Mouse (Mus musculus) stomach, embryonic 16.5 days (tissue): ENCODE measurements around the gene Samsn1. TPM values are rescaled to one million over a fixed set of nuclear protein-coding genes. Genes with fewer than 3 reads are reported as not detected.

ENCODE experiments used
- ATAC-seq: fragments of 200-750 bp; cut with Nextera tagmentation; 2 replicates; pipeline ENCODE4 v1.8.0; 2017; ENCODE audit warnings: moderate number of reproducible peaks, moderate TSS enrichment; ENCODE audit not compliant: insufficient read depth, low FRiP score
- H3K27ac ChIP-seq: fragments of 300-500 bp; sonication (generic); 2 replicates; pipeline ENCODE4 v1.5.1; 2014; ENCODE audit warnings: low read length
- H3K27me3 ChIP-seq: fragments of 300-500 bp; sonication (generic); 2 replicates; pipeline ENCODE4 v1.6.1; 2014; ENCODE audit warnings: low read length, control low read depth, mixed read lengths; ENCODE audit not compliant: control insufficient read depth, insufficient read depth
- H3K36me3 ChIP-seq: fragments of 300-500 bp; sonication (generic); 2 replicates; pipeline ENCODE4 v1.6.1; 2014; ENCODE audit warnings: low read length; ENCODE audit not compliant: control insufficient read depth, insufficient read depth
- H3K4me1 ChIP-seq: fragments of 300-500 bp; sonication (generic); 2 replicates; pipeline ENCODE4 v1.6.1; 2014; ENCODE audit warnings: low read length, control low read depth, mixed read lengths; ENCODE audit not compliant: control insufficient read depth, insufficient read depth
- H3K4me2 ChIP-seq: fragments of 300-500 bp; sonication (generic); 2 replicates; pipeline ENCODE4 v1.6.1; 2014; ENCODE audit warnings: low read depth, low read length, mixed read lengths
- H3K4me3 ChIP-seq: fragments of 300-500 bp; sonication (generic); replicated peaks from 2 replicates; pipeline ENCODE4 v1.5.1; 2014; ENCODE audit warnings: mild to moderate bottlenecking, low read length
- H3K9ac ChIP-seq: fragments of 300-500 bp; sonication (generic); 2 replicates; pipeline ENCODE4 v1.6.1; 2014; ENCODE audit warnings: low read length
- H3K9me3 ChIP-seq: fragments of 300-500 bp; sonication (generic); replicated peaks from 2 replicates; pipeline ENCODE4 v1.6.1; 2016; ENCODE audit warnings: low read length, control low read depth; ENCODE audit not compliant: control insufficient read depth
- WGBS: fragments of 180-500 bp; shearing (Covaris S2); extraction: QIAGEN DNeasy Blood & Tissue Kit; methylation state at CpG from one replicate; pipeline ENCODE4 v1.1.7; 2014; 5-methylcytosine and 5-hydroxymethylcytosine counted together
- polyA plus RNA-seq: library from polyadenylated mRNA; unstranded; fragments of >200 nt; fragmentation: Nextera tagmentation; extraction: Ambion mirVana; gene quantifications from 2 replicates; pipeline ENCODE4 v1.2.1, GENCODE M21; 2015

Gene Samsn1
- polyA plus RNA-seq, 1 experiment from 2014 or later: 4.6 TPM

GRCm38 (mm10) chr16:75820963-75821362, 201.1 kb downstream of the Samsn1 start:
- ATAC-seq: no peak
- 66% methylated on average over 3 of the region's 3 CpGs for WGBS
- H3K4me1 ChIP-seq: no peaks in the 10 kb centered on the region

More at GRCm38 (mm10) chr16:75820963-75821362, 201.1 kb downstream of the Samsn1 start:
- H3K4me3 ChIP-seq: no peak overlapping the region
- no peaks in the 10 kb centered on the region for H3K27me3 ChIP-seq
- no peak overlapping the region for H3K27ac ChIP-seq
- H3K9me3 ChIP-seq: no peaks in the 10 kb centered on the region
- no peak overlapping the region for H3K4me2 ChIP-seq
- H3K9ac ChIP-seq: no peak overlapping the region
- no peaks in the 10 kb centered on the region for H3K36me3 ChIP-seq
